Comparison of ENCODE assay signal across 14 mouse cellular contexts in genomic region chr12:90607894-90608293, GRCm38 (mm10).
DNase-seq lines count a peak whose midpoint lies in the region; ATAC-seq and TF ChIP-seq lines count a peak whose summit lies in the region.
"Had no signal": no experiment of that assay in that cellular context is flagged by ENCODE, and none has a peak within 500 bp of the region (broad histone marks: within the 10 kb centered on the region; RNA-seq: fewer than 3 reads in every experiment).

No protein-coding gene starts in this region.

- H3K27ac ChIP-seq in lung, embryonic 14.5 days (ENCODE audit: low read depth), result no peak overlapping the region
- H3K27ac ChIP-seq in olfactory bulb, adult 2 months (ENCODE audit: insufficient read depth, low read depth, low read length), result 0 out of 2 replicates have a peak overlapping the region, but pooled peaks have one; percentile 51
- no peak overlapping the region for H3K27ac ChIP-seq in kidney, adult 2 months (ENCODE audit: insufficient read depth, low read depth, low read length)
- no peak overlapping the region for H3K27ac ChIP-seq in liver, postnatal 0 days (ENCODE audit: low read depth)
- H3K27ac ChIP-seq: embryonic facial prominence, embryonic 12.5 days; intestine, embryonic 15.5 days; limb, embryonic 15.5 days; neural tube, embryonic 13.5 days had no signal

- H3K9ac ChIP-seq in lung, embryonic 14.5 days, result no peak overlapping the region
- no peak overlapping the region for H3K9ac ChIP-seq in liver, postnatal 0 days (replicated peaks)
- H3K9ac ChIP-seq: embryonic facial prominence, embryonic 12.5 days; intestine, embryonic 15.5 days; limb, embryonic 15.5 days; neural tube, embryonic 13.5 days had no signal

- H3K9me3 ChIP-seq in lung, embryonic 14.5 days (ENCODE audit: low read depth, low read length), result no peaks in the 10 kb centered on the region
- H3K9me3 ChIP-seq in liver, postnatal 0 days (ENCODE audit: low read length), result no peaks in the 10 kb centered on the region
- H3K9me3 ChIP-seq: embryonic facial prominence, embryonic 12.5 days; intestine, embryonic 15.5 days; limb, embryonic 15.5 days; neural tube, embryonic 13.5 days had no signal

- WGBS in lung, embryonic 14.5 days, result 76% methylated on average over 6 of the region's 6 CpGs
- 50% methylated on average over 6 of the region's 6 CpGs for WGBS in olfactory bulb, adult 2 months
- 73% methylated on average over 6 of the region's 6 CpGs for WGBS in kidney, adult 2 months
- WGBS in liver, postnatal 0 days (ENCODE audit: insufficient replicate concordance), result 73% methylated on average over 6 of the region's 6 CpGs

- intact Hi-C loops in gastrocnemius, postnatal 36 days (cut with DNase I), result no loop called here

- TF ChIP-seq EP300 in liver, postnatal 0 days (IDR thresholded peaks at IDR 0.05; ENCODE audit: low read depth), result no peak

- H3K27me3 ChIP-seq in lung, embryonic 14.5 days (ENCODE audit: insufficient read depth, low read length), result no peaks in the 10 kb centered on the region
- no peaks in the 10 kb centered on the region for H3K27me3 ChIP-seq in kidney, adult 2 months (replicated peaks; ENCODE audit: control insufficient read depth, insufficient read depth, low read length)
- H3K27me3 ChIP-seq in liver, postnatal 0 days (ENCODE audit: insufficient read depth, low read length), result no peaks in the 10 kb centered on the region
- H3K27me3 ChIP-seq: embryonic facial prominence, embryonic 12.5 days; intestine, embryonic 15.5 days; limb, embryonic 15.5 days; megakaryocyte, embryonic 14.5 days; neural tube, embryonic 13.5 days had no signal

- TF ChIP-seq POLR2A in olfactory bulb, adult 2 months (IDR thresholded peaks at IDR 0.05; ENCODE audit: insufficient read depth, low read depth, low read length), result no peak
- TF ChIP-seq POLR2A in kidney, adult 2 months (IDR thresholded peaks at IDR 0.05; ENCODE audit: low read depth, low read length), result no peak

- ATAC-seq in lung, embryonic 14.5 days (ENCODE audit: insufficient read depth), result no peak
- no peak for ATAC-seq in liver, postnatal 0 days
- ATAC-seq: intestine, embryonic 15.5 days had no signal

- TF ChIP-seq CTCF in lung, embryonic 14.5 days (IDR thresholded peaks at IDR 0.05; ENCODE audit: low read depth), result no peak
- TF ChIP-seq CTCF in olfactory bulb, adult 2 months (IDR thresholded peaks at IDR 0.05; ENCODE audit: insufficient read depth, low read depth, low read length), result no peak
- no peak for TF ChIP-seq CTCF in kidney, adult 2 months (conservative IDR thresholded peaks at IDR 0.05; ENCODE audit: insufficient read depth, insufficient read length, low read depth, low read length)
- TF ChIP-seq CTCF in liver, postnatal 0 days (IDR thresholded peaks at IDR 0.05; ENCODE audit: low read depth), result no peak

- no peaks in the 10 kb centered on the region for H3K36me3 ChIP-seq in lung, embryonic 14.5 days (ENCODE audit: insufficient read depth)
- H3K36me3 ChIP-seq in kidney, adult 2 months (ENCODE audit: control insufficient read depth, insufficient read depth, low read length), result no peaks in the 10 kb centered on the region
- H3K36me3 ChIP-seq in liver, postnatal 0 days (replicated peaks; ENCODE audit: insufficient read depth, low read length), result no peaks in the 10 kb centered on the region
- H3K36me3 ChIP-seq: embryonic facial prominence, embryonic 12.5 days; G1E; intestine, embryonic 15.5 days; limb, embryonic 15.5 days; neural tube, embryonic 13.5 days had no signal

- peak; percentile 9 for DNase-seq in lung, embryonic 14.5 days
- DNase-seq in lung, postnatal 4 days, result no peak
- peak; percentile 51 to 65 for DNase-seq in cerebellum, postnatal 14 days
- DNase-seq in gastrocnemius, postnatal 36 days, result peak; percentile 21 to 33
- no peak for DNase-seq in thymus, postnatal 36 days
- no peak for DNase-seq in kidney, adult 2 months
- DNase-seq in liver, postnatal 0 days, result no peak

- H3K4me3 ChIP-seq in lung, embryonic 14.5 days (ENCODE audit: low read depth, low read length), result no peak overlapping the region
- no peak overlapping the region for H3K4me3 ChIP-seq in olfactory bulb, adult 2 months (ENCODE audit: insufficient read depth, low read depth, low read length)
- H3K4me3 ChIP-seq in kidney, adult 2 months (ENCODE audit: insufficient read depth, low read depth, low read length), result no peak overlapping the region
- H3K4me3 ChIP-seq in liver, postnatal 0 days (ENCODE audit: low read depth, low read length), result no peak overlapping the region
- H3K4me3 ChIP-seq: embryonic facial prominence, embryonic 12.5 days; intestine, embryonic 15.5 days; limb, embryonic 15.5 days; megakaryocyte, embryonic 14.5 days; neural tube, embryonic 13.5 days had no signal

- no peaks in the 10 kb centered on the region for H3K4me1 ChIP-seq in lung, embryonic 14.5 days (ENCODE audit: insufficient read depth)
- peaks cover 5% of the 10 kb centered on the region for H3K4me1 ChIP-seq in olfactory bulb, adult 2 months (ENCODE audit: control insufficient read depth, insufficient read depth, low read length)
- no peaks in the 10 kb centered on the region for H3K4me1 ChIP-seq in kidney, adult 2 months (ENCODE audit: control insufficient read depth, insufficient read depth, low read length)
- no peaks in the 10 kb centered on the region for H3K4me1 ChIP-seq in liver, postnatal 0 days (ENCODE audit: insufficient read depth)
- H3K4me1 ChIP-seq: embryonic facial prominence, embryonic 12.5 days; intestine, embryonic 15.5 days; limb, embryonic 15.5 days; megakaryocyte, embryonic 14.5 days; neural tube, embryonic 13.5 days had no signal

- no peak overlapping the region for H3K4me2 ChIP-seq in lung, embryonic 14.5 days
- H3K4me2 ChIP-seq in liver, postnatal 0 days (ENCODE audit: low read depth, low read length), result no peak overlapping the region
- H3K4me2 ChIP-seq: embryonic facial prominence, embryonic 12.5 days; intestine, embryonic 15.5 days; limb, embryonic 15.5 days; neural tube, embryonic 13.5 days had no signal

Comparison
In these comparisons a context has a peak if more than half of its experiments do, and no peak if none do; other contexts are left out.
1. DNase-seq: peak in lung, embryonic 14.5 days (single experiment), cerebellum, postnatal 14 days (2 of 2) and gastrocnemius, postnatal 36 days (2 of 2); none in lung, postnatal 4 days (0 of 2), thymus, postnatal 36 days (0 of 2), kidney, adult 2 months (single experiment) and liver, postnatal 0 days (single experiment).